In the genomic region with DNA sequence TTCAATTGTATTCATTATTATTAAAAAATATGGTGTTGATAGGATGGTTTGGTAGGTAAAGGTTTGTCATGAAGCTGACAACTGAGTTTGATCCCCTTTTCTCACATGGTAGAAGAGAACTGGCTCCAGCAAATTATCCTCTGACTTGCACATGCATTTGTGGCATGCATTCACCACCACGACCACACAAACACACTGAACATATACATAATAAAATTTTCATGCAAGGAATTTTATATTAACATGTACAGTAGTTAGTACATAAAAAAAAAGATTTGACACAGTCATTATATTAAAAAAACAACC, we compare ENCODE assay signal across 31 mouse cellular contexts.
A peak's percentile ranks its signal among the peaks of the same experiment; 100 is the strongest.
DNase-seq lines count a peak whose midpoint lies in the region; ATAC-seq lines count a peak whose summit lies in the region.
"Had no signal": no experiment of that assay in that cellular context is flagged by ENCODE, and none has a peak within 500 bp of the region (broad histone marks: within the 10 kb centered on the region; RNA-seq: fewer than 3 reads in every experiment).

No protein-coding gene starts in this region.

- no peak overlapping the region for H3K4me2 ChIP-seq in forebrain, embryonic 11.5 days (ENCODE audit: low read depth, low read length, severe bottlenecking)
- H3K4me2 ChIP-seq in midbrain, embryonic 11.5 days = no peak overlapping the region
- no peak overlapping the region for H3K4me2 ChIP-seq in forebrain, embryonic 16.5 days (ENCODE audit: low read length)
- H3K4me2 ChIP-seq in midbrain, embryonic 14.5 days (ENCODE audit: low read length) = no peak overlapping the region
- H3K4me2 ChIP-seq: embryonic facial prominence, embryonic 12.5 days; heart, embryonic 11.5 days; kidney, embryonic 15.5 days; limb, embryonic 15.5 days; liver, embryonic 13.5 days had no signal

- 73% methylated on average over 1 of the region's 1 CpGs for WGBS in forebrain, embryonic 11.5 days
- WGBS in forebrain, embryonic 10.5 days = 92% methylated on average over 1 of the region's 1 CpGs
- 73% methylated on average over 1 of the region's 1 CpGs for WGBS in midbrain, embryonic 11.5 days
- WGBS in midbrain, embryonic 10.5 days = 67% methylated on average over 1 of the region's 1 CpGs
- 79% methylated on average over 1 of the region's 1 CpGs for WGBS in forebrain, embryonic 16.5 days
- WGBS in midbrain, embryonic 14.5 days = 58% methylated on average over 1 of the region's 1 CpGs

- DNase-seq in forebrain, embryonic 11.5 days (ENCODE audit: low spot score) = no peak
- no peak for DNase-seq in forebrain, embryonic 10.5 days (ENCODE audit: extremely low spot score, low spot score)
- no peak for DNase-seq in midbrain, embryonic 11.5 days (ENCODE audit: low spot score, missing footprints)
- DNase-seq in midbrain, embryonic 10.5 days (ENCODE audit: low spot score) = no peak
- no peak for DNase-seq in midbrain, embryonic 14.5 days
- DNase-seq in frontal cortex, adult 2 months (ENCODE audit: extremely low spot score in 1 of 2, low spot score in 1 of 2) = no peak
- no peak for DNase-seq in adrenal gland, postnatal 14 days
- DNase-seq: adrenal gland, postnatal 10 days; cerebellum, adult 11-12 months; cerebellum, adult 9-11 months; gastrocnemius, postnatal 25 days; heart, adult 11 months; heart, postnatal 36 days; kidney, postnatal 36 days; liver, embryonic 13.5 days; lung, adult 18-20 months; lung, postnatal 4 days; right cerebral cortex, postnatal 4 days; thymus, adult 18-20 months; thymus, postnatal 25 days had no signal

- H3K9ac ChIP-seq in forebrain, embryonic 11.5 days (ENCODE audit: low read length) = no peak overlapping the region
- H3K9ac ChIP-seq in midbrain, embryonic 11.5 days (ENCODE audit: low read length) = no peak overlapping the region
- H3K9ac ChIP-seq in forebrain, embryonic 16.5 days (replicated peaks; ENCODE audit: low read depth, low read length) = no peak overlapping the region
- no peak overlapping the region for H3K9ac ChIP-seq in midbrain, embryonic 14.5 days (replicated peaks; ENCODE audit: low read length)
- H3K9ac ChIP-seq: embryonic facial prominence, embryonic 12.5 days; kidney, embryonic 15.5 days; limb, embryonic 15.5 days; liver, embryonic 13.5 days had no signal

- no peak overlapping the region for H3K4me3 ChIP-seq in forebrain, embryonic 11.5 days (ENCODE audit: low read depth, low read length)
- H3K4me3 ChIP-seq in forebrain, embryonic 10.5 days = no peak overlapping the region
- no peak overlapping the region for H3K4me3 ChIP-seq in midbrain, embryonic 11.5 days (ENCODE audit: low read depth, low read length)
- no peak overlapping the region for H3K4me3 ChIP-seq in midbrain, embryonic 10.5 days
- no peak overlapping the region for H3K4me3 ChIP-seq in forebrain, embryonic 16.5 days (replicated peaks; ENCODE audit: low read length)
- H3K4me3 ChIP-seq in midbrain, embryonic 14.5 days (replicated peaks; ENCODE audit: low read depth, low read length) = no peak overlapping the region
- H3K4me3 ChIP-seq: embryonic facial prominence, embryonic 12.5 days; kidney, embryonic 15.5 days; limb, embryonic 10.5 days; limb, embryonic 15.5 days; liver, embryonic 13.5 days; megakaryocyte, embryonic 14.5 days had no signal

- no peaks in the 10 kb centered on the region for H3K4me1 ChIP-seq in forebrain, embryonic 11.5 days (replicated peaks; ENCODE audit: control insufficient read depth, insufficient read depth, low read length)
- H3K4me1 ChIP-seq in forebrain, embryonic 10.5 days = peaks cover 11% of the 10 kb centered on the region; the same call in 1 of the 2 replicates
- H3K4me1 ChIP-seq in midbrain, embryonic 11.5 days (ENCODE audit: control insufficient read depth, insufficient read depth, low read length) = no peaks in the 10 kb centered on the region
- H3K4me1 ChIP-seq in midbrain, embryonic 10.5 days = peaks cover 14% of the 10 kb centered on the region
- H3K4me1 ChIP-seq in forebrain, embryonic 16.5 days (replicated peaks; ENCODE audit: control insufficient read depth, insufficient read depth, low read length) = no peaks in the 10 kb centered on the region
- H3K4me1 ChIP-seq in midbrain, embryonic 14.5 days (ENCODE audit: control insufficient read depth, insufficient read depth, low read length) = 0 out of 2 replicates have a peak, but pooled peaks cover 2% of the 10 kb centered on the region
- H3K4me1 ChIP-seq: embryonic facial prominence, embryonic 12.5 days; kidney, embryonic 15.5 days; limb, embryonic 10.5 days; limb, embryonic 15.5 days; liver, embryonic 13.5 days; megakaryocyte, embryonic 14.5 days had no signal

- H3K27me3 ChIP-seq in forebrain, embryonic 11.5 days (ENCODE audit: control insufficient read depth, insufficient read depth, low read length) = no peaks in the 10 kb centered on the region
- H3K27me3 ChIP-seq in forebrain, embryonic 10.5 days (ENCODE audit: poor library complexity, severe bottlenecking) = no peaks in the 10 kb centered on the region
- H3K27me3 ChIP-seq in midbrain, embryonic 11.5 days (ENCODE audit: control insufficient read depth, insufficient read depth, low read length) = no peaks in the 10 kb centered on the region
- no peaks in the 10 kb centered on the region for H3K27me3 ChIP-seq in midbrain, embryonic 10.5 days (ENCODE audit: low read depth, poor library complexity, severe bottlenecking)
- no peaks in the 10 kb centered on the region for H3K27me3 ChIP-seq in forebrain, embryonic 16.5 days (replicated peaks; ENCODE audit: control insufficient read depth, insufficient read depth, low read length)
- H3K27me3 ChIP-seq in midbrain, embryonic 14.5 days (ENCODE audit: control insufficient read depth, insufficient read depth, low read length) = no peaks in the 10 kb centered on the region
- H3K27me3 ChIP-seq: CH12.LX; embryonic facial prominence, embryonic 12.5 days; kidney, embryonic 15.5 days; limb, embryonic 15.5 days; liver, embryonic 13.5 days; megakaryocyte, embryonic 14.5 days had no signal

- H3K27ac ChIP-seq in forebrain, embryonic 11.5 days (ENCODE audit: low read depth, low read length) = no peak overlapping the region
- no peak overlapping the region for H3K27ac ChIP-seq in forebrain, embryonic 10.5 days
- no peak overlapping the region for H3K27ac ChIP-seq in midbrain, embryonic 11.5 days (ENCODE audit: low read depth, low read length)
- no peak overlapping the region for H3K27ac ChIP-seq in midbrain, embryonic 10.5 days (replicated peaks)
- no peak overlapping the region for H3K27ac ChIP-seq in forebrain, embryonic 16.5 days (ENCODE audit: low read length)
- no peak overlapping the region for H3K27ac ChIP-seq in midbrain, embryonic 14.5 days (replicated peaks; ENCODE audit: low read depth, low read length)
- H3K27ac ChIP-seq: embryonic facial prominence, embryonic 12.5 days; kidney, embryonic 15.5 days; limb, embryonic 10.5 days; limb, embryonic 15.5 days; liver, embryonic 13.5 days; stomach, postnatal 0 days had no signal

- H3K9me3 ChIP-seq in forebrain, embryonic 11.5 days (ENCODE audit: control insufficient read depth, low read length) = no peaks in the 10 kb centered on the region
- H3K9me3 ChIP-seq in forebrain, embryonic 10.5 days = no peaks in the 10 kb centered on the region
- no peaks in the 10 kb centered on the region for H3K9me3 ChIP-seq in midbrain, embryonic 11.5 days (ENCODE audit: control insufficient read depth, low read length)
- no peaks in the 10 kb centered on the region for H3K9me3 ChIP-seq in midbrain, embryonic 10.5 days (replicated peaks)
- no peaks in the 10 kb centered on the region for H3K9me3 ChIP-seq in forebrain, embryonic 16.5 days (ENCODE audit: control insufficient read depth, low read length)
- no peaks in the 10 kb centered on the region for H3K9me3 ChIP-seq in midbrain, embryonic 14.5 days (ENCODE audit: control insufficient read depth, low read length)
- H3K9me3 ChIP-seq: embryonic facial prominence, embryonic 12.5 days; kidney, embryonic 15.5 days; limb, embryonic 10.5 days; limb, embryonic 15.5 days; liver, embryonic 13.5 days; megakaryocyte, embryonic 14.5 days had no signal

- no peaks in the 10 kb centered on the region for H3K36me3 ChIP-seq in forebrain, embryonic 11.5 days (ENCODE audit: control insufficient read depth, insufficient read depth, low read length)
- no peaks in the 10 kb centered on the region for H3K36me3 ChIP-seq in forebrain, embryonic 10.5 days (replicated peaks)
- H3K36me3 ChIP-seq in midbrain, embryonic 11.5 days (ENCODE audit: control insufficient read depth, insufficient read depth, low read length) = no peaks in the 10 kb centered on the region
- no peaks in the 10 kb centered on the region for H3K36me3 ChIP-seq in midbrain, embryonic 10.5 days
- H3K36me3 ChIP-seq in forebrain, embryonic 16.5 days (ENCODE audit: control insufficient read depth, insufficient read depth) = no peaks in the 10 kb centered on the region
- H3K36me3 ChIP-seq in midbrain, embryonic 14.5 days (ENCODE audit: control insufficient read depth, insufficient read depth, low read length) = no peaks in the 10 kb centered on the region
- H3K36me3 ChIP-seq: embryonic facial prominence, embryonic 12.5 days; kidney, embryonic 15.5 days; limb, embryonic 10.5 days; limb, embryonic 15.5 days; liver, embryonic 13.5 days had no signal

- peak; percentile 48; the same call in 1 of the 2 replicates for ATAC-seq in forebrain, embryonic 11.5 days (replicated peaks; ENCODE audit: low FRiP score)
- peak; percentile 61 for ATAC-seq in midbrain, embryonic 11.5 days (ENCODE audit: low FRiP score)
- ATAC-seq in forebrain, embryonic 16.5 days = peak; percentile 32; the same call in 1 of the 2 replicates
- peak; percentile 66; the same call in 1 of the 2 replicates for ATAC-seq in midbrain, embryonic 14.5 days (ENCODE audit: low FRiP score, low TSS enrichment)
- ATAC-seq: intestine, postnatal 0 days; lung, postnatal 0 days had no signal
